Mouse (Mus musculus) CD8-positive naive resting alpha-beta T cell, adult 2 months (primary cell): Measurements from ENCODE around the gene Rab27a.
"Not testable (repeated sequence)": the region's sequence is repeated elsewhere in the genome, so short reads cannot be mapped to it uniquely, and the experiment has no call there.

Experiments
- DNase-seq, 2 experiments: peaks; one replicate each; pipeline ENCODE4 v3.0.0; 2022; ENCODE audit warnings: low read depth in 2 of 2, low spot score in 2 of 2

Rab27a gene

DNA sequence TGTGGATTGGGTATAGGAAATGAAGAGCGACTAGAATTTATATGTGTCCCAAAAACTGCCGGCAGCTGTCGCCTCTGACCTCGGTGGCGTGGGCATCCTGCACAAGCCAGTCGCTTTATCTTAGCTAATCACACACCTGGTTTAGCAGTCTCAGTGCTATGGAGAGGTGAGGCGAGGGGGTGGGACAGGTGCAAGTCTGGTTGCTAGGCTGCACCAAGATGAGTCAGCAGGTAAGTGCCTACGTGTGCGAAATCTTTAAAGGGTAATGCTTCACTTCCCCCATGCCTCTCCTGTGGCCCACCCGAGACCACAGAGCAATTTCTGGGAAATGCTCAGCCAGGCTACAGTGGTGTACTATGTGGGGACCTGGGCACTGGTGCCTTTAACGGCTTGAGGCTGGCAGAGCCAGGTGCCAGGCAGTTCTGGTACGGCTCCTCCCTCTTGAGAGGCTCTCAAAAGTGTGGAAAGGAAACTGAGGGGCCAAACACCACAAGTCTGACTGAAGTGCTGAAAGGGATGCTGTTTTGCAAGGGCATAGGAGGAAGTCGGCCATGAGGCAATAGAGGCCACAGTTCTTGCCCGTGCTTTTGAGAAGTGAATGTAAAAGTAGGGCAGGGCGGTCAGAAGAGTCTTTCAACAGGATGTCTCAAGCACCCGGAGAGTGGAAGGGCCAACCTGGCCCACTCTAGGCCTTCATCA lies 44.7 kb downstream of the Rab27a start:
- peak; percentile 15 to 46 for DNase-seq

- DNase-seq: no peak
Observed at GRCm38 (mm10) chr9:73090121-73090520, 45.5 kb downstream of the Rab27a start.

DNA sequence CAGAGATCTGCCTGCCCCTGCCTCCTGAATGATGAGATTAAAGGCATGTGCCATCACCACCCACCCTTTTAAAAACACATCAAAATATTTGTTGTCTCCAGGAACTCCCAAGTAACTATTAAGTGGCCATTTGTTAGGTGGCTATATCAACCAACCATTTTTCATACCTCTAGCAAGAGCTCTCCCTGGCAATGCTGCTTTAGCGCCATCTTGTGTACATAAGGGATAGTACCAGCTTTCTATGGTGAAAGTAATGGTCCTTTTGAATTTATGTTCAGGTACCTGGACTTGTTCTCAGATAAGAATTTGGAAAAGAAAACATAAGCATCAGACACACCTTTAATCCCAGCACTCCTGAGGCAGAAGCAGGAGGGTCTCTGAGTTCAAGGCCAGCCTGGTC lies 47.1 kb downstream of the Rab27a start:
- DNase-seq: peak; percentile 40 to 55

DNA sequence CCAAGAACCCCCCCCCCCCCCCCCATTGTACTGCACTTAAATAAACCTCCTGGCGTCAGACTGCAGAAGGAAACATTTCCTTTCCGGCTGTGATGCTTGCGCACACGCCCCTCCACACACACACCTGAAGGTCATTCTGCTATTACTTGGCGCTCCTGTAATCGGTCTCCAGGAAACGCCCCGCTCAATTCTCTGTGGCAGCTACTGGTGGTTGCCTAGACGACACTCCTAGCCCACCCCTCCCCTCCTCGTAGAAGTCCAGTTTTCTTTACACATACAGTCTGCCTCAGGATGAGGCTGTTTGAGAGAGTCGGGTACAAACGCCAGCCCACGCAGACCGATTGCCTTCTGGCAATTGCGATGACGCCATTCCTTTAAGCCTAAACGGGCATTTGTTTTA lies 49.9 kb downstream of the Rab27a start:
- no peak for DNase-seq

DNA sequence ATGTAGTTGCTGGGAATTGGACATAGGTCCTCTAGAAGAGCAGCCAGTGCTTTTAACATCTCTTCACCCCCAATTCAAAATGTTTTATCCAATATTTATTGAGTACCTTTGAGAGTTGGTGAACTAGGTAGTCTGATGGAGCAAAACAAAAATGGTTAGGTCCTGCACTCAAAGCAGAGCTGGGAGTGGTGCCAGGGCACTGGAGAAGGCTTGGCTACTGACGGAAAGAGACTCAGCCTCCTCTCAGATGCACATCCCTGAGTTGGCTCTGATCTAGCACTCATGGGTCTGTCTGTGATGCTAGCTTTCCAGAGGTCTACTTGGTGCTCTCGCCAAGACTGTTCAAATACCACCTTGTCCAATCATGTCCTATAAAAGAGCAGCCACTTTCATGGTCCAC lies 53.2 kb downstream of the Rab27a start:
- DNase-seq: no peak

DNA sequence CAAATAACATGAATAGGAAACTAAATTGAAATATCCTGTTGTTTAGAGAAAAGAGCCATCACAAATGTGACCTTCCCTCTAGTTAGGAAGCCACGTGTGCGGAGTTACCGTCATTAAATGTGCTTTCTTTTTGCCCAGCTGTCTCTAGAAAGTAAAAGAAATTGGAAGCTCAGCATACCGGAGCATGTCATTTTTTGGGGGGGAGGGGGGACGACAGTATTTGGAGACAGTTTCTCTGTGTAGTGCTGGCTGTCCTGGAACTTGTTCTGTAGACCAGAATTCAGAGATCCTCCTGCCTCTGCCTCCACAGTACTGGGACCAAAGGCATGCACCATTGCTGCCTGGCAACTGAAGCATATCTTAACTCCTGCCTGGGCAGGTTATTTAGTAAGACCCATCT lies 56.9 kb downstream of the Rab27a start, which contains the start of gene Khdc3:
TSS of gene Khdc3 (plus strand) at position 301 of the 400 bp plus-strand sequence.
- DNase-seq: no peak

DNA sequence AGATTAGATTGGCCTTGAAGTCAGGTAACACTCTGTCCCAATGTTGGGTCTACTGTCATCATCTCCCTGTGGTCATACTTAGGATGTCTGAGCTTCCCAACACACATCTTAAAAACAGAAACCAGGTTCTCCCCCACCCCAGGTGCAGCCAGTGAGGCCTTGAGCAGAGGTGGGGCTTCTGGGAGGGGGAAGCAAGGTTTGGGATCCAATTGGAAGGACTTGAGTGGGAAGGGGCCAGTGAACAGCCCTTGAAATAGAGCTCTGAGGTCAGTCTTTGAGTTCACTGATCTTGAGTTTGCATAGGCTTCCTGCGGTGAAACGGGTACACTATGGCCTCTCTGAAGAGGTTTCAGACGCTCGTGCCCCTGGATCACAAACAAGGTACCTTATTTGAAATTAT lies 57.5 kb downstream of the Rab27a start, which contains the start of gene Gm20509:
TSS of gene Gm20509 (plus strand) at position 290 of the 400 bp plus-strand sequence.
- no peak for DNase-seq

GRCm38 (mm10) chr9:73103159-73103879 lies 58.7 kb downstream of the Rab27a start:
- no peak for DNase-seq

DNA sequence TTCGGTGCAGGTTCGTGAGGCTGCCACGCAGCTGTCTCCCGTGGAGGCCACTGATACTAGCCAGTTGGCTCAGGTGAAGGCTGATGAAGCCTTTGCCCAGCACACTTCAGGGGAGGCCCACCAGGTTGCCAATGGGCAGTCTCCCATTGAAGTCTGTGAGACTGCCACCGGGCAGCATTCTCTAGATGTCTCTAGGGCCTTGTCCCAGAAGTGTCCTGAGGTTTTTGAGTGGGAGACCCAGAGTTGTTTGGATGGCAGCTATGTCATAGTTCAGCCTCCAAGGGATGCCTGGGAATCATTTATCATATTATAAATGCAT lies 59.2 kb downstream of the Rab27a start:
- no peak for DNase-seq

DNA sequence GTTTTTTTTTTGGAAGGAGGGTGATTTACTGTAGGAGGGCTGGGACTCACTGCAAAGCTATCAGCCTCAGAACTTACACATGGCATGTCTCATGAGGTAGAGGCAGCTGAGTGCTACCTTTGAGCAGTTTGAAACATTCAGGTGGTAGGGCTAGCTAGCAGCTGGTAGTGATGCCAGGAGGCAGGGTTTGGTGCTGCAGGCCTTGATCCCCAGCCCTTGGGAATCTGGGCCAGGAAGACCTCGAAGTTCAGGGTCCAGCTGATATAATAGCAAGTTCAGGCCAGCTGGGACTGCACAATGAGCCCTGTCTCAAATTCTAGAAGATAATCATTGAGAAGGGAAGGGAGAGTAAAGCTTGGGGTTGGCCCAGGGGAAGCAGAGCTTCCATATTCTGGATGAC lies 60.5 kb downstream of the Rab27a start:
- DNase-seq: no peak

DNA sequence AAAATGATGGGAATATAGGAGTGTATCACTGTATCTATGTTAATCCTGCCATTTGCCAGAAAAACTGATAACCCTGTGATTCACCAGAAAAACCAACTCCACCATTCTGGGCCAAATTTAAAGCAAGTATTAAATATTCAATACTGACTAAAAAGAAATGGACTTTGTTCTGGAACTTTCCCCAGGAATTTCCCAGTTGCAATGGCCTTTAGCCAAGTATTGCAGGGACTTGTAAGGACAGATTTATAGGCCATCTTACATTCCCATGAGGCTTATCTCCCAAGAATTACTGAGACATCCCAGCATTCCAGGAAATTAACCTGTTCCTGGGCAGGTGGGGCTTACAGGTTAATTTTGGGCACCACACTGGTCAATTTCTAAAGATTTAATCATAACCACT lies 61.1 kb downstream of the Rab27a start:
- DNase-seq: no peak

GRCm38 (mm10) chr9:73112919-73113906 lies 68.6 kb downstream of the Rab27a start, which contains the start of gene Rsl24d1:
Gene Rsl24d1 (plus strand): TSS chr9:73113426.
- peak; percentile 74 to 77 for DNase-seq

DNA sequence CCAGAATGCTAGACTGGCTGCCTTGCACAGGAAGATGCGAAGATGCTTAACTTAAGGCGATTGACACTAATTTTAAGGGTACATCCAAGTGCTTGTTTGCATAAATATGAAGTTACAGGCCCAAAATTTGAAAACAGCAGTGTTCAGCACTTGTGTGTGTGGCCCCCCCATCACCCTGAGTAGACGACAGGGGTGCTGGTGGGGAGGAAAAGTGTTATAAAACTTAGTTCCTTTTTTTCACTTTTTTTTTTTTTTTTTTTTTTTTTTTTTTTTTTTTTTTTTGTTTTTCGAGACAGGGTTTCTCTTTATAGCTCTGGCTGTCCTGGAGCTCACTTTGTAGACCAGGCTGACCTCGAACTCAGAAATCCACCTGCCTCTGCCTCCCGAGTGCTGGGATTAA lies 72.0 kb downstream of the Rab27a start:
- DNase-seq: not testable (repeated sequence)

DNA sequence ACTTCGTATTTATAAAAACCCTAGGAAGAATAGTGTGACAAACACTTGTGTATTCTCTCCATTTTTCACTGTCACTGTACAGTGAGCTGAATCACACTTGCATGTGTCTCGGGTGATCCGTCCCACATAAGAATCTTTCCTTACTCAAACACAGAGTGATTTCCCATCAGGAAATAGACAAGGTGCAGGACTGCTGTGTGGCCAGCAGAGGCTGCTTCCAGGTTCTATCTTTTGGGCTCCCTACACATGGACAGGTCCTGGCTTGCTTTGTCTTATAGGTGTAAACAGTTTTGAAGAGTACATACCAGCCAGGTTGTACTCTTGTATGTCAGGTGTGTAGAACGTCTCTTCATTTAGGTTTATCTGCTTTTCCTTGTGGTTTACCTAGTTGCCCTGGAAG lies 73.4 kb downstream of the Rab27a start:
- DNase-seq: no peak

DNA sequence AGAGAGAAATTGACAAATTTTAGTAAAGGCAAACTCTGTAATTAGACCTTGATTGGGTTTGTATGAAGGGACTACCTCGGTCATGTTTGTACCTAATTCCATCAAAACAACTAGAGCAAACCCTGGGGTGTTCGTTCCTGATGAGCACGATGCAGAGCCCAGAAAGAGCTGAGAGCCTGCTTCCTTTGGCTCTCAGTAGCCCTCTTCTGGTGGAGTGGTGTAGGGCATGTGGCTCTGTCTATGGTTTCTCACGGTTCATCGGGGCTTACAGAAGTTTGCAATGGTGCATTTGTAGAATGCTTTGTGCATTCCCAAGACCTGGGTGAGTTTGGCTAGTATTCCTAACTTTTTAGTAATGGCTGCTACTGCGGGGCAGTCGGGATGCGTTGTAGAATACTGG lies 77.1 kb downstream of the Rab27a start:
- no peak for DNase-seq

- no peak for DNase-seq
Observed at GRCm38 (mm10) chr9:73125043-73125570, 80.5 kb downstream of the Rab27a start.

GRCm38 (mm10) chr9:73127457-73127856 lies 82.8 kb downstream of the Rab27a start:
- DNase-seq: no peak

DNA sequence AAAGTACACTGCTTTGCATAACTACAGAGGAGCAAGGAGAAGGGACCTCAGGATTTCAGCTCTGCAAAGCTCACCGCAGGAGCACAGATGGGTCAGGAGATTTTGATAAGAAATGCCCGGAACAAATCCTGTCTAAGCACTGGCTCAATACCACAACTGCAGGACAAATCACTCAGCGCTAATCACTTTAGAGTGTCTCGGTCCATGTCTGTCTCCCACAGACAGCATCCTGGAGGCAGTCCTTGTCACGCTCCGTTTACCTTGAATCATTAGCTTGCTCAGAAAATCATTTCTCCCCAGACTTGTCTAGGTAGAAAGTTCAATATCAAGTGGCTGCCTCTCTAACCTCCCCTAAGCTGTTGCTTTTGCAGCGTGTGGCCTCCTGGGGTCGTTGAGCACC lies 85.2 kb downstream of the Rab27a start:
- DNase-seq: no peak

- no peak for DNase-seq
Observed at GRCm38 (mm10) chr9:73130529-73130928, 85.9 kb downstream of the Rab27a start.

DNA sequence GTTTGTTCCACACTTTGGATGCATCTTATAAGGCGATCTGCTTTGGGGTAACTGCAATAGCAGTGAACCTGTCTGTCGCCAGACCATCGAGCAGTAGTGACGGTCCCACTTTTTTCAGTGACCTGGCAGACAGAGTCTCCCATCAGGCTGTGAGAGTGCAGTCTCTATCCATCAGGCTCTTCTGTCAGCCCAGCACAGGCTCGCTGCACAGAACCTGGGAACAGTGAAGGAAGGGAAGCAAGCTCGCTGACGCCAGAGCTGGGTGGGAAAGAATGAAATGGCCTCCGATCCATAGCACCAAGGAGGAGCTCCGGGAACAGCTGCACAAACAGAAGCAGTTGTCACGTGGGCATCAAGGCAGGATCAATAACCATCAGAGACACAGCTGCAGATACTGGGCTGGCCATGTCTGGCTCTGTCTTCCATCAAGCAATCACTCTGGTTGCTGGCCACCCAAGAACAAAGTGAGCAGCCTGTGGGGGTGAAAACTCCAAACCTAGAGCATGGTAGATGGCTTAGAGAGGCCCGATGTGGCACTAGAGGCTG lies 92.8 kb downstream of the Rab27a start:
- DNase-seq: no peak
